Mouse (Mus musculus) forebrain, postnatal 0 days (tissue): ENCODE measurements around the gene Olfr715b. TPM values are rescaled to one million over a fixed set of nuclear protein-coding genes. Genes with fewer than 3 reads are reported as not detected.
"Not testable (repeated sequence)": the region's sequence is repeated elsewhere in the genome, so short reads cannot be mapped to it uniquely, and the experiment has no call there.

ENCODE experiments used
- ATAC-seq: fragments of 200-750 bp; cut with Nextera tagmentation; 2 replicates; pipeline ENCODE4 v1.8.0; 2017; ENCODE audit warnings: mild to moderate bottlenecking, moderate library complexity
- DNase-seq: peaks from one replicate; pipeline ENCODE4 v3.0.0-alpha.2; 2015
- H3K27ac ChIP-seq: fragments of 300-500 bp; sonication (generic); 2 replicates; pipeline ENCODE4 v1.5.1; 2014; ENCODE audit warnings: low read depth, mild to moderate bottlenecking, antibody characterized with exemption, low read length, moderate library complexity, mixed read lengths
- H3K27me3 ChIP-seq: fragments of 300-500 bp; sonication (generic); 2 replicates; pipeline ENCODE4 v1.6.1; 2014; ENCODE audit warnings: mild to moderate bottlenecking, low read length, mixed read lengths; ENCODE audit not compliant: insufficient read depth
- H3K36me3 ChIP-seq: fragments of 300-500 bp; sonication (generic); 2 replicates; pipeline ENCODE4 v1.6.1; 2014; ENCODE audit warnings: mild to moderate bottlenecking, moderate library complexity; ENCODE audit not compliant: insufficient read depth
- H3K4me1 ChIP-seq: fragments of 300-500 bp; sonication (generic); 2 replicates; pipeline ENCODE4 v1.6.1; 2014; ENCODE audit warnings: antibody characterized with exemption; ENCODE audit not compliant: insufficient read depth
- H3K4me2 ChIP-seq: fragments of 300-500 bp; sonication (generic); 2 replicates; pipeline ENCODE4 v1.6.1; 2014; ENCODE audit warnings: low read depth, mild to moderate bottlenecking, moderate library complexity
- H3K4me3 ChIP-seq: fragments of 300-500 bp; sonication (generic); 2 replicates; pipeline ENCODE4 v1.5.1; 2014; ENCODE audit warnings: low read depth, low read length, mixed read lengths
- H3K9ac ChIP-seq: fragments of 300-500 bp; sonication (generic); 2 replicates; pipeline ENCODE4 v1.6.1; 2014; ENCODE audit warnings: mild to moderate bottlenecking
- H3K9me3 ChIP-seq: fragments of 300-500 bp; sonication (generic); 2 replicates; pipeline ENCODE4 v1.6.1; 2016; ENCODE audit warnings: low read length
- CTCF ChIP-seq: sonication (generic); IDR thresholded peaks from 2 replicates; pipeline ENCODE4 v1.5.1; 2016; ENCODE audit warnings: antibody characterized with exemption, control low read depth, low read depth
- WGBS: fragments of 180-500 bp; shearing (Covaris S2); extraction: QIAGEN DNeasy Blood & Tissue Kit; methylation state at CpG from one replicate; pipeline ENCODE4 v1.1.7; 2014; 5-methylcytosine and 5-hydroxymethylcytosine counted together
- polyA plus RNA-seq: library from polyadenylated mRNA; unstranded; fragments of >200 nt; fragmentation: Nextera tagmentation; extraction: Ambion mirVana; gene quantifications from 2 replicates; pipeline ENCODE4 v1.2.1, GENCODE M21; 2015
- total RNA-seq: library from RNA; depleted of rRNA; stranded (reverse); fragments of >200 nt; gene quantifications from 2 replicates; pipeline ENCODE4 v1.2.3, GENCODE M21; 2014; rRNA removed

Olfr715b gene
- total RNA-seq: not detected in 2 replicates
- polyA plus RNA-seq: not detected in 2 replicates

GRCm38 (mm10) chr7:107110269-107110668, at the start of gene Olfr715b:
Gene Olfr715b (minus strand): TSS chr7:107110369.
- H3K9ac ChIP-seq, H3K9me3 ChIP-seq, H3K4me1 ChIP-seq, H3K4me3 ChIP-seq, DNase-seq, H3K4me2 ChIP-seq, H3K27me3 ChIP-seq, H3K27ac ChIP-seq, H3K36me3 ChIP-seq, ATAC-seq: not testable (repeated sequence)
- 83% methylated on average over 1 of the region's 2 CpGs for WGBS

- H3K9me3 ChIP-seq, H3K36me3 ChIP-seq, H3K27me3 ChIP-seq, H3K4me1 ChIP-seq, H3K27ac ChIP-seq, H3K9ac ChIP-seq, H3K4me2 ChIP-seq, DNase-seq, ATAC-seq, H3K4me3 ChIP-seq: not testable (repeated sequence)
- 78% methylated on average over 2 of the region's 2 CpGs for WGBS
Measured at GRCm38 (mm10) chr7:107138027-107138426, 27.9 kb upstream of the Olfr715b start, which contains the start of gene Olfr716. Gene Olfr716 (plus strand): TSS chr7:107138327.

- H3K4me1 ChIP-seq, H3K4me2 ChIP-seq: not testable (repeated sequence)
Measured at GRCm38 (mm10) chr7:107130983-107131382, 20.8 kb upstream of the Olfr715b start, which contains the start of gene Olfr715. Gene Olfr715 (minus strand): TSS chr7:107131083.

GRCm38 (mm10) chr7:107092920-107093319, 17.2 kb downstream of the Olfr715b start, which contains the start of gene Olfr17:
Gene Olfr17 (plus strand): TSS chr7:107093220.
- Histone ChIP-seq H3K27ac (no peak within 1 kb of the TSS), H3K4me1 (no peaks in the 10 kb centered on the region), H3K36me3 (no peaks in the 10 kb centered on the region), H3K9ac (no peak within 1 kb of the TSS), H3K4me3 (no peak within 1 kb of the TSS), H3K27me3 (no peaks in the 10 kb centered on the region), H3K9me3 (no peaks in the 10 kb centered on the region), H3K4me2 (no peak within 1 kb of the TSS)
- no peak for ATAC-seq
- 61% methylated on average over 1 of the region's 1 CpGs for WGBS
- no peak for DNase-seq
- no peak for TF ChIP-seq CTCF

More at GRCm38 (mm10) chr7:107130983-107131382, 20.8 kb upstream of the Olfr715b start, which contains the start of gene Olfr715:
- not testable (repeated sequence) for ATAC-seq, H3K9ac ChIP-seq, H3K36me3 ChIP-seq, DNase-seq, H3K27me3 ChIP-seq, H3K27ac ChIP-seq, H3K9me3 ChIP-seq, H3K4me3 ChIP-seq
- WGBS: 93% methylated on average over 2 of the region's 3 CpGs

- Histone ChIP-seq H3K36me3 (no peaks in the 10 kb centered on the region), H3K4me3 (no peak within 1 kb of the TSS), H3K9me3 (no peaks in the 10 kb centered on the region), H3K27me3 (no peaks in the 10 kb centered on the region), H3K27ac (no peak within 1 kb of the TSS), H3K9ac (no peak within 1 kb of the TSS), H3K4me2 (no peak within 1 kb of the TSS), H3K4me1 (no peaks in the 10 kb centered on the region)
- ATAC-seq: no peak
- DNase-seq: no peak
- TF ChIP-seq CTCF: no peak
- WGBS: 92% methylated on average over 2 of the region's 2 CpGs
Measured at GRCm38 (mm10) chr7:107070681-107071080, 39.5 kb downstream of the Olfr715b start, which contains the start of gene Olfr714. Gene Olfr714 (plus strand): TSS chr7:107070981.

Other genes with a start within 250 kb of the Olfr715b start
- gene Olfr704, start 247.2 kb downstream of the Olfr715b start, total RNA-seq: not detected in 2 replicates
- gene Olfr704, start 247.2 kb downstream of the Olfr715b start, polyA plus RNA-seq: not detected in 2 replicates
- gene Olfr705, start 233.5 kb downstream of the Olfr715b start, total RNA-seq: not detected in 2 replicates
- gene Olfr705, start 233.5 kb downstream of the Olfr715b start, polyA plus RNA-seq: not detected in 2 replicates
- gene Olfr706, start 222.2 kb downstream of the Olfr715b start, total RNA-seq: not detected in 2 replicates
- gene Olfr706, start 222.2 kb downstream of the Olfr715b start, polyA plus RNA-seq: not detected in 2 replicates
- gene Olfr707, start 209.1 kb downstream of the Olfr715b start, total RNA-seq: not detected in 2 replicates
- gene Olfr707, start 209.1 kb downstream of the Olfr715b start, polyA plus RNA-seq: not detected in 2 replicates
- gene Olfr1532-ps1, start 202.4 kb downstream of the Olfr715b start, total RNA-seq: not detected in 2 replicates
- gene Olfr1532-ps1, start 202.4 kb downstream of the Olfr715b start, polyA plus RNA-seq: not detected in 2 replicates
- gene Olfr709-ps1, start 178.2 kb downstream of the Olfr715b start, total RNA-seq: not detected in 2 replicates
- gene Olfr709-ps1, start 178.2 kb downstream of the Olfr715b start, polyA plus RNA-seq: not detected in 2 replicates
- not detected in 2 replicates for gene Olfr710, start 162.1 kb downstream of the Olfr715b start, total RNA-seq
- not detected in 2 replicates for gene Olfr710, start 162.1 kb downstream of the Olfr715b start, polyA plus RNA-seq
- gene Olfr6, start 146.4 kb downstream of the Olfr715b start, total RNA-seq: not detected in 2 replicates
- not detected in 2 replicates for gene Olfr6, start 146.4 kb downstream of the Olfr715b start, polyA plus RNA-seq
- not detected in 2 replicates for gene Olfr711, start 134.9 kb downstream of the Olfr715b start, total RNA-seq
- not detected in 2 replicates for gene Olfr711, start 134.9 kb downstream of the Olfr715b start, polyA plus RNA-seq
- not detected in 2 replicates for gene Olfr2, start 104.3 kb downstream of the Olfr715b start, total RNA-seq
- not detected in 2 replicates for gene Olfr2, start 104.3 kb downstream of the Olfr715b start, polyA plus RNA-seq
- not detected in 2 replicates for gene Olfr713, start 79.2 kb downstream of the Olfr715b start, total RNA-seq
- not detected in 2 replicates for gene Olfr713, start 79.2 kb downstream of the Olfr715b start, polyA plus RNA-seq
- gene Olfr714, start 39.4 kb downstream of the Olfr715b start, total RNA-seq: not detected in 2 replicates
- gene Olfr714, start 39.4 kb downstream of the Olfr715b start, polyA plus RNA-seq: not detected in 2 replicates
- gene Olfr17, start 17.1 kb downstream of the Olfr715b start, total RNA-seq: not detected in 2 replicates
- not detected in 2 replicates for gene Olfr17, start 17.1 kb downstream of the Olfr715b start, polyA plus RNA-seq
- not detected in 2 replicates for gene Olfr715, start 20.7 kb upstream of the Olfr715b start, total RNA-seq
- gene Olfr715, start 20.7 kb upstream of the Olfr715b start, polyA plus RNA-seq: not detected in 2 replicates
- gene Olfr716, start 28.0 kb upstream of the Olfr715b start, total RNA-seq: not detected in 2 replicates
- not detected in 2 replicates for gene Olfr716, start 28.0 kb upstream of the Olfr715b start, polyA plus RNA-seq
- gene Nlrp14, start 56.6 kb upstream of the Olfr715b start, total RNA-seq: 0.05 TPM in 1 of 2 replicates, not detected in the other
- not detected in 2 replicates for gene Nlrp14, start 56.6 kb upstream of the Olfr715b start, polyA plus RNA-seq
- not detected in 2 replicates for gene Rbmxl2, start 99.1 kb upstream of the Olfr715b start, total RNA-seq
- gene Rbmxl2, start 99.1 kb upstream of the Olfr715b start, polyA plus RNA-seq: not detected in 2 replicates